Mouse (Mus musculus) right cerebral cortex, postnatal 4 days (tissue): Measurements from ENCODE around the gene Cars.
"Not testable (repeated sequence)": the region's sequence is repeated elsewhere in the genome, so short reads cannot be mapped to it uniquely, and the experiment has no call there.

Source experiments
- DNase-seq: peaks from one replicate; pipeline ENCODE4 v3.0.0-alpha.2; 2022

Gene Cars

DNA sequence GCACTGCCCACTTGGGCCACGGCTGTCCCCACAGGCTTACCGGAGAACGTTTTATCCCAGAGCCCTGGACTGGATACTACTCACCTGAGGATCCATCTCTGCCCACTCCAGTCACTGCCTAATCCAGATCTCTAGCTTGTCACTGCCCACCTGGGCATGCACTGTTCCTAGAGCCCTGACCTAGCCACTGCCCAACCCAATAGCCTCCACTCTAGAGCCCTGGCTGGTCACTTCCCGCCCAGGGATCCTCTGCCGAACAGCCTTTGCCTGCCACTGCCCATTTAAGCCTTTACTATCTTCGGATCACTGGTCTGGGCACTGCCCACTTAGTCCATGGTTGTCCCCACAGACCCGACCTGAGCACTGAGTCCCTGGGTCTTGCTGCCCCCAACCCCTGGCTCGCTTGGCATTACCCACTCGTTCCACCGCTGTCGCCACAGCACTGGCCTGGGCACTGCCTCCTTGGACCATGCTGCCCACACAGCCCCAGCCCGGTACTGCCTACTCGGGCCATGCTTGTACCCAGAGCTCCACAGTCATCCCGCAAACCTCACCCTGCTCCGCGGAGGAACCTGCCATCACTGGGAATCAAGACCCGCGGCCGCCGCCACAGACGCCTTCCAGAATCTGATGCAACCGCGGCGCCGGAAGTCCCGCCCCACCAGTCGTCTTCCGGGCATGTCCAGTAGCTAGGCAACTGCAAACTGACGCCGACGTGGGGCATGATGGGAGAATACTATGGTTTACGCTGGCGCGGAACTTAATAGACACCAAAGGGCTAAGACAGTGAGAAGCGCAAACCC is at the start of gene Cars:
Cars (minus strand) TSS at position 663 of the 803 bp plus-strand sequence.
- DNase-seq = peak; percentile 88

GRCm38 (mm10) chr7:143649034-143649768 is 49.3 kb upstream of the Cars start, which contains the start of gene Tnfrsf22:
Gene Tnfrsf22, minus strand, starts transcription at chr7:143649661.
- peak; percentile 77 for DNase-seq

GRCm38 (mm10) chr7:143643949-143644348 is 44.1 kb upstream of the Cars start:
- not testable (repeated sequence) for DNase-seq

DNA sequence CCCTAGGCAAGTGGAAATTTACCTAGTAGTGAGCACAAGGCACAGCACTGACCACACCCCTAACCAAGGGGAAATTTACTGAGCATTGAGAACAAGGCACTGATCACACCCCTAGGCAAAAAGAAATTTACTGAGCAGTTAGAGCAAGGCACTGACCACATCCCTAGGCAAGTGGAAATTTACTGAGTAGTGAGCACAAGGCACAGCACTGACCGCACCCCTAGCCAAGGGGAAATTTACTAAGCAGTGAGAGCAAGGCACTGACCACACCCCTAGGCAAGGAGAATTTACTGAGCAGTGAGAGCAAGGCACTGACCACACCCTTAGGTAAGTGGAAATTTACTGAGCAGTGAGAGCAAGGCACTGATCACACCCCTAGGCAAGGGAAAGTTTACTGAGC is 36.8 kb upstream of the Cars start:
- no peak for DNase-seq

GRCm38 (mm10) chr7:143631503-143631902 is 31.6 kb upstream of the Cars start:
- DNase-seq = no peak

DNA sequence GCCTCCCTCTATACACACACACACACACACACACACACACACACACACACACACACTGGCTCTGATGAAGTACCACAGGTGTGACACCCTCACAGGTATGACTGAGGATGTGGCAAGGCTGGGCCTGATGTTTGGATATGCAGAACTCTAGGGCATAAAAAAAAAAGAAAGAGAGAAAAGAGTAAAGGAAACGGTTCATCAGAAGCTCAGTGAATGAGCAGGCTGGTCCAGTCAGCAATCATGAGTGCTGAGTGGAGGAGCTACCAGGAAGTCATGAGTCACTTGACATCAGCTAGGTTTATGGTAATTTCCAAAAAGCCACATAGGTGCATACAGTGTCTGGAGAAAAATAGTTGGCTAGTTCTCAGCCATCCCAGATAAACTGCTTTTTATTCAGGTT is 29.6 kb upstream of the Cars start:
- no peak for DNase-seq

GRCm38 (mm10) chr7:143628540-143628939 is 28.6 kb upstream of the Cars start, which contains the start of gene Tnfrsf26:
Gene Tnfrsf26, minus strand, starts transcription at chr7:143628722.
- no peak for DNase-seq

DNA sequence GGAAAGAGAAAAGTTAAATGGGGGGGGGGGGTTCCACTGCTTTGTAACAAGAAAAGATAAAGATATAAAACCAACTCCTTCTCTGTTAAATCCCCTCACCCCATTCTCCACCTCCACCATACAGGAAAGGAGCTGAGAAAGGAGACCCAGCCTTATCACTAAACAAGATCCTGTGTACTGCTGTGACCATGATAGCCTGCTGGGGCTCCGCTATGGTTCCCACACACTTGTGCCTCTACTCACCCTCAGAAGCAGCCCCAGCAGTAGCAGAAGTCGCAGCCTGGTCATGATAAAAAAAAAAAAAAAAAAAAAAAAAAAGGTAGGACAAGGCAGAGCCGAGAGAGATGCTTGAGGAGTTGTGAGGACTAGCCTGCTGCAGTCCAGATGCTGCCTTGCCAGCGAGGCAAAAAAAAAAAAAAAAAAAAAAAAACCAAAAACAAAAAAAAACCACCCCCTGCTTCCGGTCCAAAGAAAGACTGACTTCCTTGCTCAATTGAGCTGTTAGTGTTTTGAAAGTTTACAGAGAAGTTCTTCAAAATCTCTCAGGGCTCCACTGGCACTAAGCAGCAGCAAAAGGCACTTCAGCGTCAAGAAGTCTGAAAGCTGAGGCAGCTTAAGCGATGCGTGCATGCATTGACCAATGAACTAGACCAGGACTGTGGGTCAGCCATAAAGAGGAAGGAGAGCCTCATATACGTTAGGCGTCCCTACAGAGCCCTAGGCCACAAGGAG is 27.8 kb upstream of the Cars start:
- no peak for DNase-seq

- DNase-seq = no peak
These were observed 26.3 kb upstream of the Cars start for GRCm38 (mm10) chr7:143626178-143626577.

DNA sequence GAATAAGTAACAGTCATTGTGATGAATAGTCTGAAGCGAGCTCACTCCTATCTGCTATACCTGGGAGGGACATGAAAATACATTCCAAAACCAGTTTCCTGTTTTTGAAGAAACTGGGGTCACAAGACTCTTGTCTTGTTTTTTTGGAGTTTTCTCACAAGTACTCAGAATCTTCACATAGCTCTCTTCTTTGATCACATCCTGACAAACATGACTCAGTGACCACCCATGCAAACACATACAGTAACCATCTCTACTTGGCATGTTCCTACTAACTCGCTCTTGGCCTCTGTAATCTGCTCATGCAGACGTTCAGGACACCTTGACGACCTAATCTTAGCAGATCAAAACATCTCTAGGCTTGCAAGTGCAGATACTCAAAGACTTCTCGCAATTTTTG is 25.3 kb upstream of the Cars start:
- DNase-seq = no peak

DNA sequence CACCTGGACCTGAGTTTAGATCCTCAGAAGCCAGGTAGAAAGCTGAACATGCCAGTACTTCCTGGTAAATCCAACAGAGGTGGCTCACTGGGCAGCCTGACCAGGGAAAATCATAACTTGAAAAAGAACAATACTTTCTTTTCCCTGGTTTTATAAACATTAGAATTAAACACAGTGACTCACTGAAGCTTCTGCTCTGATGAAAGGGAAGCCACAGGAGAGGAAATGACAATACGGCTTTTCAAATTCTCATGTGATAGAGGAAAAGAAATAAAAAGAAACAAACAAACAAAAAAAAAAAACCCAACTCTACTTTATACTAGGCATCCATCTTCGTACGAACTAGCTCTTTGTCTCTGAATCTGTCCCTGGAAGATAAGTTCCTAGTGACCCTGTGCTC is 24.7 kb upstream of the Cars start:
- DNase-seq = no peak

DNA sequence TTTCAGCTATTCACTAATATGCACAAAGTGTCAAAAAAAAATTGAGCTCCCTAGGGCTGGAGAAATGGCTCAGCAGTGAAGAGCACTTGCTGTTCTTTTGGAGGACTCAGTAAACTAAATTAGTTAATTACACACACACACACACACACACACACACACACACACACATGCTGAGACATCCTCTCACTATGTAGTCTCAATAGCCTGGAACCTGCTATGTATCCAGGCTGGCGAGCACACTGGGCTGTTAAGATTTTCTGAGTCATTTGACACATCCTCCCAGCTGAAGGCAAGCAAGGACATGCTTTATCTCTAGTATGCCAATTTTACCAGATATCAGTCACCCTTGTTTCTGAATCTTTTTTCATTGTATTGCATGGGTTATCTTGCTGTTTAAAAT is 21.1 kb upstream of the Cars start:
- DNase-seq = no peak

GRCm38 (mm10) chr7:143614404-143615135 is 14.7 kb upstream of the Cars start:
- no peak for DNase-seq

DNA sequence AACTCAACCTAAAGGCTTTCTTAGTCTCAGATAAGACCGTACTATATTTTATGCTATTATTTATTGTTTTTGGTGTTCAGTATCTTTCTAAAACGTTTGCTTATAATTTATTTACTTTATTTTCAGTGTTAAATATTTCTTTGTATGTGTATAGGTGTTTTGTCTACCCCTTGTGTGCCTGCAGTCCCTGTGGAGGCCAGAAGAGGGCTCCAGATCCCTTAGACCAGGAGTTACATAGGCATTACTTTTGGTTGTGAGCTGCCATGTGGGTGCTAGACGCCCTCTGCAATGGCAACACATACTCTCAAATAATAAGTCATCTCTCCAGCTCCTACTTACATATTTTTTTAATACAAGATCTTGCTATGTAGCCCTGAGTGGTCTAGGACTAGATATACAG is 12.3 kb upstream of the Cars start:
- DNase-seq = no peak

GRCm38 (mm10) chr7:143605321-143605720 is 5.4 kb upstream of the Cars start:
- no peak for DNase-seq

- DNase-seq = no peak
These were observed 5.0 kb upstream of the Cars start for GRCm38 (mm10) chr7:143604889-143605288.

DNA sequence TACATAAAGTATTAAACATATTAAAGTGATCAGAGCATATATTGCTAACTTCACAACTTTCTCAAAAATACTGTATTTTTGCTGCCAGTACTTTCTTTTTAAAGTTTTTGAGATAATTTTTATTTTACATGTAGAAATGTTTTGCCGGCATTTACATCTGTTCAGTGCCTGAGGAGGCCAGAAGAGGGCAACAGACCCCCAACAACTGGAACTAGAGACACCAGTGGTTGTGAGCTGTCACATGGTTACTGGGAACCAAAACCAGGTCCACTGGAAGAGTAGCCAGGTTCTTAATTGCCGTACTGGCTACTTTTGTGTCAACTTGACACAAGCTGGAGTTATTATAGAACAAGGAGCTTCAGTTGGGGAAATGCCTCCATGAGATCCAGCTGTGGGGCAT is 1.8 kb upstream of the Cars start:
- DNase-seq = no peak

- no peak for DNase-seq
These were observed 396 bp upstream of the Cars start for GRCm38 (mm10) chr7:143600231-143600740.

DNA sequence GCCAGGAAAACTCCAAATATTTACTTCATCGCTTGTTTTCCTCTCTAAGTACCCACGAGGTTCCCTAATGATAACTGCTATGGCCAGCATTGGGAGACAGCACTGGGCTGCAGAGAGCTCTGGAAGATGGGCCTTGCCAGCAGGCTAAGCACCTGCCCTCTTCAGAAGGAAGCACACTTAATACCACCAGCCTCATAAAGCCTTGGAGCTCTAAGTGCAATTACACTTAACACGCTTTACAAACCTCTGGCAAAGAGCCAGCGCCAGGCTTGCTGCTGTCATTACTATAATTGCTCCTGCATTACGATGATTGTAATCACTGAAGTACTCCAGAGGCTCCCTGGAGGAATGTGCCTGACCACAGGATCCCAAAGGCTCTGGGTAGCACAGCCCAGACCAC is 5.0 kb downstream of the Cars start:
- DNase-seq = peak; percentile 31

DNA sequence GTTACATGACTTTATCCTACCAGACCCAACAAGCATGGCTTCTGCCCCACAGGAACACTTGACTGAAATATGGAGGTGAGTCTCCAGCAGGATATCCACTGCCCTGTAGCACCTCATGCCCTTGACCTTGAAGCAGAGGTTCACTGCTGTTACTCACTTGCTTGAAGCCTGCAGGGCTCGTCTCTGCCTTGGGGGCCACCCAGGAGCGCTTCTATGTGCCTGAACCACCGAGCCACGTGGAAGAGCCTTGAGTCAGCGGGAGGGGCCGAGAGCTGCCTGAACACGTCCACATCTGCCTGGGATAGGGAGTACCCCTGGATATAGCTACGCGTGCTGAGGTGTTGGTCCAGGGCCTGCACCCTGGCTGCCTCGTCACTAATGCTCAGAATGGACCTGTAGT is 7.6 kb downstream of the Cars start:
- DNase-seq = no peak

DNA sequence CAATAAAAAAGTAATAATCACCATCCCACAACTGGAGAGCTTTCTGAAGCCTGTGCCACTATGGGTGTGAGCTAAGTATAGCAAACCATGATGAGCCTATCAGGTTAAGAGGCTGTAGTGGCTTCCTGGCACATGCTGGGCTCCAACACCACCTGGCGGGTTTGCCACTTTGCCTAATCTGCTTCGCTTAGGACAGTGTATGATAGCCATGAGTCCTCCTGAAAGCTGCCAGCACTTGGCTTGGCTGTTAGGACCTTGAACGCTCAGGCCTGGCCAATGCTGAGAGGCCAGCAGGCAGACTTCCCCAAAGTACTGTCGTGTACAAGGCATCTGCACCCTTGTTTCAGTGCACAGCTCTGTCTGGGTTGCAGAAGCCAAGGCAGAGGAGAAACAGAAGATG is 11.9 kb downstream of the Cars start:
- DNase-seq = no peak

DNA sequence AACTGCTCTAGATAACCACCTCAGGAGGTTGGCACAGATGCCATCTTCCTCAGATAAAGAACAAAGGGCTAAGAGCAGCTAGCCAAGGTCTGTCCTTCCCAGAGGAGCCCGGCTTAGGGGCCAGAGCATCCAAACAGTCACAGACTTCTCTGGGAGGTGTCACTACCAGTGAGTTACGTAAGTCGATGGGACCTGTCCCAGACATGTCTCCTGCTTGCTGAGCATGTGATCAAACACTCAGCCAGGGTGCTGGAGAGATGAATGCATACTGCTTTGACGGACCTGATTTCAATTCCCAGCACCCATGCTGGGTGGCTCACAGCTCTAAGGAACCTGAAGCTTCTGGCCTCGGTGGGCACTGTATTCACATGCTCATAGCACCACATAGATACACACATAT is 12.3 kb downstream of the Cars start:
- DNase-seq = no peak

GRCm38 (mm10) chr7:143583956-143584355 is 15.9 kb downstream of the Cars start:
- DNase-seq = peak; percentile 74
